In genomic region chr17:25608821-25609505, GRCm38 (mm10) we compare ENCODE assay signal across 12 mouse cellular contexts. TPM values are rescaled to one million over a fixed set of nuclear protein-coding genes. Genes with fewer than 3 reads are reported as not detected.
A peak's percentile ranks its signal among the peaks of the same experiment; 100 is the strongest.
DNase-seq lines count a peak whose midpoint lies in the region; ATAC-seq and TF ChIP-seq lines count a peak whose summit lies in the region.
"Had no signal": no experiment of that assay in that cellular context is flagged by ENCODE, and none has a peak within 500 bp of the region (broad histone marks: within the 10 kb centered on the region; RNA-seq: fewer than 3 reads in every experiment).

No protein-coding gene starts in this region.

- no peak for TF ChIP-seq POLR2A in thymus, adult 2 months (IDR thresholded peaks at IDR 0.05; ENCODE audit: control insufficient read depth, extremely low read depth, insufficient read depth, low read length, poor library complexity)

- intact Hi-C loops in gastrocnemius, postnatal 36 days (cut with DNase I) = no loop called here
- intact Hi-C loops in gastrocnemius, adult 2 months (cut with DNase I) = no loop called here

- no peak overlapping the region for H3K4me3 ChIP-seq in thymus, adult 2 months (ENCODE audit: control insufficient read depth, insufficient read depth, low read length)
- H3K4me3 ChIP-seq in hindbrain, embryonic 10.5 days = no peak overlapping the region
- H3K4me3 ChIP-seq in midbrain, embryonic 12.5 days = no peak overlapping the region
- H3K4me3 ChIP-seq in gastrocnemius, adult 2 months = no peak overlapping the region

- peak overlapping the region; percentile 76 for H3K27ac ChIP-seq in thymus, adult 2 months (ENCODE audit: control insufficient read depth, insufficient read depth, low read length)
- peak overlapping the region; percentile 56 for H3K27ac ChIP-seq in hindbrain, embryonic 10.5 days
- peak overlapping the region; percentile 25 for H3K27ac ChIP-seq in midbrain, embryonic 12.5 days (replicated peaks)
- no peak overlapping the region for H3K27ac ChIP-seq in gastrocnemius, adult 2 months
- H3K27ac ChIP-seq: liver, embryonic 14.5 days had no signal

- TF ChIP-seq CTCF in thymus, adult 2 months (IDR thresholded peaks at IDR 0.05; ENCODE audit: borderline replicate concordance, control insufficient read depth, extremely low read depth, insufficient read depth, low read length, poor library complexity) = no peak
- no peak for TF ChIP-seq CTCF in gastrocnemius, adult 2 months (IDR thresholded peaks at IDR 0.05)

- H3K9me3 ChIP-seq in hindbrain, embryonic 10.5 days = no peaks in the 10 kb centered on the region
- H3K9me3 ChIP-seq in midbrain, embryonic 12.5 days = no peaks in the 10 kb centered on the region
- H3K9me3 ChIP-seq: G1E had no signal

- 87% methylated on average over 10 of the region's 10 CpGs for WGBS in thymus, adult 2 months
- 63% methylated on average over 10 of the region's 10 CpGs for WGBS in hindbrain, embryonic 10.5 days
- WGBS in midbrain, embryonic 12.5 days = 78% methylated on average over 10 of the region's 10 CpGs

- no peaks in the 10 kb centered on the region for H3K36me3 ChIP-seq in thymus, adult 2 months (ENCODE audit: control insufficient read depth, insufficient read depth, low read length)
- peaks cover 38% of the 10 kb centered on the region for H3K36me3 ChIP-seq in hindbrain, embryonic 10.5 days
- peaks cover 9% of the 10 kb centered on the region; the same call in 1 of the 2 replicates for H3K36me3 ChIP-seq in midbrain, embryonic 12.5 days

- no peak overlapping the region for H3K4me2 ChIP-seq in midbrain, embryonic 12.5 days (replicated peaks)

- DNase-seq in thymus, adult 2 months = no peak
- DNase-seq in thymus, adult 18-20 months = no peak
- no peak for DNase-seq in hindbrain, embryonic 10.5 days (ENCODE audit: low spot score)
- DNase-seq in thymus, postnatal 4 days = peak; percentile 59
- DNase-seq in right cerebral cortex, postnatal 36 days (ENCODE audit: low spot score in 2 of 2) = no peak
- no peak for DNase-seq in gastrocnemius, postnatal 36 days
- DNase-seq in gastrocnemius, adult 2 months = no peak
- DNase-seq: adrenal gland, adult 8-10 months; heart, postnatal 36 days had no signal

- H3K9ac ChIP-seq in midbrain, embryonic 12.5 days (replicated peaks) = no peak overlapping the region
- H3K9ac ChIP-seq: liver, embryonic 14.5 days had no signal

- no peaks in the 10 kb centered on the region for H3K27me3 ChIP-seq in thymus, adult 2 months (ENCODE audit: control insufficient read depth, insufficient read depth, low read length)
- H3K27me3 ChIP-seq in hindbrain, embryonic 10.5 days (ENCODE audit: insufficient read depth, poor library complexity, severe bottlenecking) = no peaks in the 10 kb centered on the region
- H3K27me3 ChIP-seq in midbrain, embryonic 12.5 days = no peaks in the 10 kb centered on the region

- no peak for ATAC-seq in midbrain, embryonic 12.5 days (ENCODE audit: low FRiP score, low read depth)

- peaks cover 66% of the 10 kb centered on the region for H3K4me1 ChIP-seq in thymus, adult 2 months (replicated peaks; ENCODE audit: control insufficient read depth, insufficient read depth, low read length)
- peaks cover 70% of the 10 kb centered on the region for H3K4me1 ChIP-seq in hindbrain, embryonic 10.5 days (replicated peaks)
- peaks cover 25% of the 10 kb centered on the region for H3K4me1 ChIP-seq in midbrain, embryonic 12.5 days

RNA-seq across cellular contexts. Expression of gene Lmf1, which starts 30.1 kb away (rescaled TPM):
- 25.2 and 25.8 TPM in 2 replicates for polyA plus RNA-seq in thymus, adult 2 months (2012; rRNA removed)
- polyA plus RNA-seq in hindbrain, embryonic 10.5 days (2016; fragmentation: Nextera tagmentation; extraction: Ambion mirVana) = 27.3 and 29.4 TPM in 2 replicates
- 20.5 and 21.5 TPM in 2 replicates for polyA plus RNA-seq in midbrain, embryonic 12.5 days (2016; fragmentation: Nextera tagmentation; extraction: Ambion mirVana)
- total RNA-seq in gastrocnemius, postnatal 36 days (2021) = 10 to 100 TPM; 13.1 to 13.9 TPM
- total RNA-seq in gastrocnemius, adult 2 months (2021) = 10 to 100 TPM in 1 of 2 experiments, 1 to 10 TPM in 1; 9.7 to 14.9 TPM

RNA-seq across cellular contexts. Expression of gene Sox8, which starts 38.5 kb away (rescaled TPM):
- polyA plus RNA-seq in thymus, adult 2 months (2012; rRNA removed) = 0.94 and 1.0 TPM in 2 replicates
- 9.1 and 10.7 TPM in 2 replicates for polyA plus RNA-seq in hindbrain, embryonic 10.5 days (2016; fragmentation: Nextera tagmentation; extraction: Ambion mirVana)
- polyA plus RNA-seq in midbrain, embryonic 12.5 days (2016; fragmentation: Nextera tagmentation; extraction: Ambion mirVana) = 3.2 and 4.7 TPM in 2 replicates
- 1 to 10 TPM; 1.9 to 2.0 TPM for total RNA-seq in gastrocnemius, postnatal 36 days (2021)
- 1 to 10 TPM in 1 of 2 experiments, under 1 TPM in 1; 0.92 to 1.1 TPM for total RNA-seq in gastrocnemius, adult 2 months (2021)
- polyA plus RNA-seq: G1E had no signal
